Mouse (Mus musculus) forebrain, embryonic 10.5 days (tissue): ENCODE measurements around the gene Hist1h2bm. TPM values are rescaled to one million over a fixed set of nuclear protein-coding genes. Genes with fewer than 3 reads are reported as not detected.
"Not testable (repeated sequence)": the region's sequence is repeated elsewhere in the genome, so short reads cannot be mapped to it uniquely, and the experiment has no call there.

ENCODE experiments used
- DNase-seq: peaks from one replicate; pipeline ENCODE4 v3.0.0-alpha.2; 2017; ENCODE audit warnings: low spot score; ENCODE audit errors: extremely low spot score
- H3K27ac ChIP-seq: fragments of 300-500 bp; sonication (generic); 2 replicates; pipeline ENCODE4 v1.5.1; 2016; ENCODE audit warnings: mild to moderate bottlenecking
- H3K27me3 ChIP-seq: fragments of 300-500 bp; sonication (generic); 2 replicates; pipeline ENCODE4 v1.6.1; 2016; ENCODE audit warnings: mild to moderate bottlenecking; ENCODE audit not compliant: poor library complexity, severe bottlenecking
- H3K36me3 ChIP-seq: fragments of 300-500 bp; sonication (generic); replicated peaks from 2 replicates; pipeline ENCODE4 v1.6.1; 2016; ENCODE audit warnings: mild to moderate bottlenecking, moderate library complexity
- H3K4me1 ChIP-seq: fragments of 300-500 bp; sonication (generic); 2 replicates; pipeline ENCODE4 v1.6.1; 2016
- H3K4me3 ChIP-seq: fragments of 300-500 bp; sonication (generic); 2 replicates; pipeline ENCODE4 v1.5.1; 2016; ENCODE audit warnings: mild to moderate bottlenecking, moderate library complexity
- H3K9me3 ChIP-seq: fragments of 300-500 bp; sonication (generic); 2 replicates; pipeline ENCODE4 v1.6.1; 2016; ENCODE audit warnings: mild to moderate bottlenecking, moderate library complexity
- WGBS: fragments of 180-500 bp; shearing (Covaris S2); methylation state at CpG from one replicate; pipeline ENCODE4 v1.1.7; 2016; 5-methylcytosine and 5-hydroxymethylcytosine counted together
- polyA plus RNA-seq: library from polyadenylated mRNA; unstranded; fragments of >200 nt; fragmentation: Nextera tagmentation; extraction: Ambion mirVana; gene quantifications from 2 replicates; pipeline ENCODE4 v1.2.1, GENCODE M21; 2016

The Hist1h2bm gene
- polyA plus RNA-seq: 5.3 and 5.6 TPM in 2 replicates

- H3K9me3 ChIP-seq, H3K36me3 ChIP-seq, H3K27me3 ChIP-seq: not testable (repeated sequence)
- Histone ChIP-seq H3K4me1 (peaks cover 44% of the 10 kb centered on the region), H3K27ac (peak within 1 kb of the TSS; percentile 96), H3K4me3 (peak within 1 kb of the TSS; percentile 53)
- peak; percentile 79 for DNase-seq
- under 1% methylated on average over 37 of the region's 37 CpGs for WGBS
Measured at GRCm38 (mm10) chr13:21721757-21722372, at the start of gene Hist1h2bm. Gene Hist1h2bm, plus strand, starts transcription at chr13:21722044.

GRCm38 (mm10) chr13:21677305-21677704 lies 44.5 kb upstream of the Hist1h2bm start, which contains the start of gene Olfr1360:
Gene Olfr1360, minus strand, starts transcription at chr13:21677405.
- Histone ChIP-seq H3K4me3 (no peak within 1 kb of the TSS), H3K4me1 (no peaks in the 10 kb centered on the region), H3K9me3 (no peaks in the 10 kb centered on the region), H3K36me3 (no peaks in the 10 kb centered on the region), H3K27ac (no peak within 1 kb of the TSS), H3K27me3 (no peaks in the 10 kb centered on the region)
- WGBS: 88% methylated on average over 2 of the region's 2 CpGs
- no peak for DNase-seq

- DNase-seq: no peak
- H3K4me3 ChIP-seq: no peak within 1 kb of the TSS
Measured at GRCm38 (mm10) chr13:21697811-21698210, 24.0 kb upstream of the Hist1h2bm start, which contains the start of gene Olfr1359. Gene Olfr1359, plus strand, starts transcription at chr13:21698111.

GRCm38 (mm10) chr13:21706669-21707068 lies 15.2 kb upstream of the Hist1h2bm start:
- H3K4me3 ChIP-seq: no peak overlapping the region
- H3K36me3 ChIP-seq: no peaks in the 10 kb centered on the region
- H3K27ac ChIP-seq: no peak overlapping the region
- peaks cover 5% of the 10 kb centered on the region for H3K4me1 ChIP-seq
- DNase-seq: no peak
- 74% methylated on average over 4 of the region's 4 CpGs for WGBS
- no peaks in the 10 kb centered on the region for H3K9me3 ChIP-seq
- no peaks in the 10 kb centered on the region for H3K27me3 ChIP-seq

More at GRCm38 (mm10) chr13:21697811-21698210, 24.0 kb upstream of the Hist1h2bm start, which contains the start of gene Olfr1359:
- Histone ChIP-seq H3K4me1 (no peaks in the 10 kb centered on the region), H3K27me3 (no peaks in the 10 kb centered on the region), H3K36me3 (no peaks in the 10 kb centered on the region), H3K27ac (no peak within 1 kb of the TSS), H3K9me3 (no peaks in the 10 kb centered on the region)

- peak overlapping the region; percentile 69 for H3K4me3 ChIP-seq
- no peaks in the 10 kb centered on the region for H3K36me3 ChIP-seq
- no peaks in the 10 kb centered on the region for H3K27me3 ChIP-seq
- WGBS: under 1% methylated on average over 32 of the region's 32 CpGs
- peak; percentile 87 for DNase-seq
- H3K9me3 ChIP-seq: no peaks in the 10 kb centered on the region
- H3K27ac ChIP-seq: peak overlapping the region; percentile 88
- peaks cover 10% of the 10 kb centered on the region for H3K4me1 ChIP-seq
Measured at GRCm38 (mm10) chr13:21710031-21710711, 11.7 kb upstream of the Hist1h2bm start.

GRCm38 (mm10) chr13:21710821-21711525 lies 10.9 kb upstream of the Hist1h2bm start:
- H3K9me3 ChIP-seq: no peaks in the 10 kb centered on the region
- H3K4me3 ChIP-seq: peak overlapping the region; percentile 69
- 2% methylated on average over 22 of the region's 22 CpGs for WGBS
- peak overlapping the region; percentile 73 for H3K27ac ChIP-seq
- no peaks in the 10 kb centered on the region for H3K27me3 ChIP-seq
- peak; percentile 72 for DNase-seq
- H3K4me1 ChIP-seq: peaks cover 14% of the 10 kb centered on the region
- H3K36me3 ChIP-seq: no peaks in the 10 kb centered on the region

GRCm38 (mm10) chr13:21711698-21712097 lies 10.1 kb upstream of the Hist1h2bm start:
- Histone ChIP-seq H3K27ac (peak overlapping the region; percentile 73), H3K4me1 (peaks cover 15% of the 10 kb centered on the region), H3K4me3 (peak overlapping the region; percentile 69), H3K36me3 (no peaks in the 10 kb centered on the region), H3K9me3 (no peaks in the 10 kb centered on the region), H3K27me3 (no peaks in the 10 kb centered on the region)
- WGBS: 40% methylated on average over 4 of the region's 4 CpGs
- no peak for DNase-seq

- DNase-seq: peak; percentile 62
- H3K4me1 ChIP-seq: peaks cover 36% of the 10 kb centered on the region
- no peaks in the 10 kb centered on the region for H3K27me3 ChIP-seq
- WGBS: 2% methylated on average over 7 of the region's 7 CpGs
- H3K4me3 ChIP-seq: peak overlapping the region; percentile 55
- H3K27ac ChIP-seq: peak overlapping the region; percentile 94
- no peaks in the 10 kb centered on the region for H3K9me3 ChIP-seq
- H3K36me3 ChIP-seq: no peaks in the 10 kb centered on the region
Measured at GRCm38 (mm10) chr13:21714725-21715124, 7.1 kb upstream of the Hist1h2bm start.

GRCm38 (mm10) chr13:21715131-21715863 lies 6.5 kb upstream of the Hist1h2bm start:
- H3K27ac ChIP-seq: peak overlapping the region; percentile 94
- peaks cover 42% of the 10 kb centered on the region for H3K4me1 ChIP-seq
- no peaks in the 10 kb centered on the region for H3K9me3 ChIP-seq
- H3K4me3 ChIP-seq: peak overlapping the region; percentile 55
- DNase-seq: peak; percentile 57
- WGBS: 1% methylated on average over 22 of the region's 22 CpGs
- H3K36me3 ChIP-seq: no peaks in the 10 kb centered on the region
- H3K27me3 ChIP-seq: no peaks in the 10 kb centered on the region

GRCm38 (mm10) chr13:21715864-21716539 lies 5.8 kb upstream of the Hist1h2bm start, which contains the start of the genes Hist1h2bl and Hist1h2ai:
Gene Hist1h2bl, minus strand, starts transcription at chr13:21716143.
Gene Hist1h2ai, plus strand, starts transcription at chr13:21716422.
- peaks cover 49% of the 10 kb centered on the region for H3K4me1 ChIP-seq
- under 1% methylated on average over 35 of the region's 50 CpGs for WGBS
- peak within 1 kb of the TSS; percentile 95 for H3K27ac ChIP-seq
- peak within 1 kb of the TSS; percentile 55 for H3K4me3 ChIP-seq
- not testable (repeated sequence) for H3K36me3 ChIP-seq, H3K27me3 ChIP-seq, H3K9me3 ChIP-seq
- peak; percentile 82 for DNase-seq

- not testable (repeated sequence) for H3K36me3 ChIP-seq, H3K27me3 ChIP-seq, H3K9me3 ChIP-seq
- Histone ChIP-seq H3K27ac (peak overlapping the region; percentile 95), H3K4me3 (peak overlapping the region; percentile 55), H3K4me1 (peaks cover 45% of the 10 kb centered on the region)
- WGBS: 0% methylated on average over 13 of the region's 38 CpGs
- DNase-seq: peak; percentile 63
Measured at GRCm38 (mm10) chr13:21716540-21717391, 5.1 kb upstream of the Hist1h2bm start.
